ENCODE assay signal across 9 mouse cellular contexts in genomic region chr6:137613903-137614302, GRCm38 (mm10). TPM values are rescaled to one million over a fixed set of nuclear protein-coding genes. Genes with fewer than 3 reads are reported as not detected.
DNase-seq lines count a peak whose midpoint lies in the region; ATAC-seq and TF ChIP-seq lines count a peak whose summit lies in the region.
"Had no signal": no experiment of that assay in that cellular context is flagged by ENCODE, and none has a peak within 500 bp of the region (broad histone marks: within the 10 kb centered on the region; RNA-seq: fewer than 3 reads in every experiment).

No protein-coding gene starts in this region.

- H3K9ac ChIP-seq in heart, embryonic 15.5 days, result no peak overlapping the region
- H3K9ac ChIP-seq in limb, embryonic 15.5 days, result 0 out of 2 replicates have a peak overlapping the region, but pooled peaks have one; percentile 14
- H3K9ac ChIP-seq: neural tube, embryonic 12.5 days had no signal

- ATAC-seq in heart, embryonic 15.5 days (replicated peaks; ENCODE audit: insufficient number of reproducible peaks, insufficient read depth, low FRiP score, low read depth), result 0 out of 2 replicates have a peak, but pooled peaks have one; percentile 35
- ATAC-seq in limb, embryonic 15.5 days (ENCODE audit: insufficient number of reproducible peaks, low FRiP score, low TSS enrichment, low read depth), result no peak

- WGBS in heart, embryonic 15.5 days, result 48% methylated on average over 4 of the region's 4 CpGs
- 41% methylated on average over 4 of the region's 4 CpGs for WGBS in limb, embryonic 15.5 days

- H3K9me3 ChIP-seq in heart, embryonic 15.5 days (replicated peaks), result no peaks in the 10 kb centered on the region
- H3K9me3 ChIP-seq in limb, embryonic 15.5 days, result no peaks in the 10 kb centered on the region
- H3K9me3 ChIP-seq: neural tube, embryonic 12.5 days had no signal

- no peak overlapping the region for H3K4me2 ChIP-seq in heart, embryonic 15.5 days
- no peak overlapping the region for H3K4me2 ChIP-seq in limb, embryonic 15.5 days
- H3K4me2 ChIP-seq: neural tube, embryonic 12.5 days had no signal

- H3K4me3 ChIP-seq in layer of hippocampus, adult 2 months, result no peak overlapping the region
- no peak overlapping the region for H3K4me3 ChIP-seq in heart, embryonic 15.5 days
- no peak overlapping the region for H3K4me3 ChIP-seq in limb, embryonic 15.5 days
- H3K4me3 ChIP-seq: neural tube, embryonic 12.5 days had no signal

- peaks cover 6% of the 10 kb centered on the region for H3K4me1 ChIP-seq in heart, embryonic 15.5 days (replicated peaks)
- H3K4me1 ChIP-seq in limb, embryonic 15.5 days, result 0 out of 2 replicates have a peak, but pooled peaks cover 4% of the 10 kb centered on the region
- H3K4me1 ChIP-seq: neural tube, embryonic 12.5 days had no signal

- no peaks in the 10 kb centered on the region for H3K27me3 ChIP-seq in heart, embryonic 15.5 days
- H3K27me3 ChIP-seq in limb, embryonic 15.5 days, result no peaks in the 10 kb centered on the region
- H3K27me3 ChIP-seq: neural tube, embryonic 12.5 days had no signal

- no peaks in the 10 kb centered on the region for H3K36me3 ChIP-seq in heart, embryonic 15.5 days
- no peaks in the 10 kb centered on the region for H3K36me3 ChIP-seq in limb, embryonic 15.5 days
- H3K36me3 ChIP-seq: neural tube, embryonic 12.5 days had no signal

- no peak overlapping the region for H3K27ac ChIP-seq in layer of hippocampus, adult 2 months
- H3K27ac ChIP-seq in heart, embryonic 15.5 days, result peak overlapping the region; percentile 29; the same call in 1 of the 2 replicates
- H3K27ac ChIP-seq in limb, embryonic 15.5 days, result no peak overlapping the region
- H3K27ac ChIP-seq: neural tube, embryonic 12.5 days had no signal

- no peak for DNase-seq in layer of hippocampus, adult 2 months (ENCODE audit: low spot score in 2 of 2)
- no peak for DNase-seq in layer of hippocampus, postnatal 36 days
- DNase-seq in adrenal gland, postnatal 25 days, result peak; percentile 46
- no peak for DNase-seq in frontal cortex, postnatal 36 days (ENCODE audit: low spot score in 2 of 2)
- DNase-seq in layer of hippocampus, adult 11-12 months (ENCODE audit: low spot score), result no peak
- DNase-seq in layer of hippocampus, adult 18-20 months (ENCODE audit: low spot score in 2 of 2), result no peak

- TF ChIP-seq CTCF in layer of hippocampus, adult 2 months (conservative IDR thresholded peaks at IDR 0.05), result peak; percentile 26

RNA-seq across cellular contexts. Expression of gene Eps8, which starts 40.8 kb away (rescaled TPM):
- 10 to 100 TPM; 42.3 to 44.9 TPM for total RNA-seq in layer of hippocampus, adult 2 months (2021)
- total RNA-seq in layer of hippocampus, postnatal 36 days (2021), result 10 to 100 TPM; 43.3 to 47.7 TPM
- total RNA-seq in adrenal gland, postnatal 25 days (2021), result 29.3 and 44.1 TPM in 2 replicates
- polyA plus RNA-seq in heart, embryonic 15.5 days (2015; fragmentation: Nextera tagmentation; extraction: Ambion mirVana), result 25.0 and 33.3 TPM in 2 replicates
- polyA plus RNA-seq in limb, embryonic 15.5 days (2015; fragmentation: Nextera tagmentation; extraction: Ambion mirVana), result 27.0 and 30.8 TPM in 2 replicates
- 10 to 100 TPM; 38.8 to 42.1 TPM for total RNA-seq in layer of hippocampus, adult 18-20 months (2021)
